Mouse (Mus musculus) neural tube, embryonic 13.5 days (tissue): ENCODE results near the gene 1700066M21Rik. TPM values are rescaled to one million over a fixed set of nuclear protein-coding genes. Genes with fewer than 3 reads are reported as not detected.

ENCODE experiments used
- ATAC-seq: fragments of 200-750 bp; cut with Nextera tagmentation; 2 replicates; pipeline ENCODE4 v1.8.0; 2017; ENCODE audit warnings: low read depth, mild to moderate bottlenecking, moderate TSS enrichment, moderate library complexity
- H3K27ac ChIP-seq: fragments of 300-500 bp; sonication (generic); replicated peaks from 2 replicates; pipeline ENCODE4 v1.5.1; 2015; ENCODE audit warnings: moderate library complexity, mild to moderate bottlenecking, inconsistent platforms
- H3K27me3 ChIP-seq: fragments of 300-500 bp; sonication (generic); 2 replicates; pipeline ENCODE4 v1.6.1; 2015; ENCODE audit warnings: mild to moderate bottlenecking, inconsistent platforms
- H3K36me3 ChIP-seq: fragments of 300-500 bp; sonication (generic); 2 replicates; pipeline ENCODE4 v1.6.1; 2015; ENCODE audit warnings: mild to moderate bottlenecking, inconsistent platforms
- H3K4me1 ChIP-seq: fragments of 300-500 bp; sonication (generic); replicated peaks from 2 replicates; pipeline ENCODE4 v1.6.1; 2015; ENCODE audit warnings: inconsistent platforms
- H3K4me2 ChIP-seq: fragments of 300-500 bp; sonication (generic); 2 replicates; pipeline ENCODE4 v1.6.1; 2015; ENCODE audit warnings: inconsistent platforms, mild to moderate bottlenecking, moderate library complexity
- H3K4me3 ChIP-seq: fragments of 300-500 bp; sonication (generic); 2 replicates; pipeline ENCODE4 v1.5.1; 2015; ENCODE audit warnings: mild to moderate bottlenecking, inconsistent platforms
- H3K9ac ChIP-seq: fragments of 300-500 bp; sonication (generic); 2 replicates; pipeline ENCODE4 v1.6.1; 2015; ENCODE audit warnings: moderate library complexity, mild to moderate bottlenecking, inconsistent platforms
- H3K9me3 ChIP-seq: fragments of 300-500 bp; sonication (generic); 2 replicates; pipeline ENCODE4 v1.6.1; 2016; ENCODE audit warnings: inconsistent platforms
- WGBS: fragments of 180-500 bp; shearing (Covaris S2); methylation state at CpG from one replicate; pipeline ENCODE4 v1.1.7; 2015; 5-methylcytosine and 5-hydroxymethylcytosine counted together
- polyA plus RNA-seq: library from polyadenylated mRNA; unstranded; fragments of >200 nt; fragmentation: Nextera tagmentation; extraction: Ambion mirVana; gene quantifications from 2 replicates; pipeline ENCODE4 v1.2.1, GENCODE M21; 2015

Gene 1700066M21Rik
- polyA plus RNA-seq, 1 experiment from 2014 or later: 16.1 TPM

GRCm38 (mm10) chr1:57367446-57367845 lies 10.0 kb upstream of the 1700066M21Rik start:
- Histone ChIP-seq H3K4me1 (no peaks in the 10 kb centered on the region), H3K4me3 (no peak overlapping the region), H3K27ac (no peak overlapping the region), H3K27me3 (no peaks in the 10 kb centered on the region), H3K4me2 (no peak overlapping the region), H3K9ac (no peak overlapping the region), H3K36me3 (no peaks in the 10 kb centered on the region), H3K9me3 (no peaks in the 10 kb centered on the region)
- no peak for ATAC-seq
- WGBS: 95% methylated on average over 3 of the region's 3 CpGs

- Histone ChIP-seq H3K4me2 (no peak overlapping the region), H3K9me3 (no peaks in the 10 kb centered on the region), H3K27ac (no peak overlapping the region), H3K27me3 (no peaks in the 10 kb centered on the region), H3K4me3 (no peak overlapping the region), H3K9ac (no peak overlapping the region), H3K4me1 (no peaks in the 10 kb centered on the region), H3K36me3 (no peaks in the 10 kb centered on the region)
- no peak for ATAC-seq
- 87% methylated on average over 4 of the region's 4 CpGs for WGBS
Observed at GRCm38 (mm10) chr1:57369111-57369510, 8.3 kb upstream of the 1700066M21Rik start.

- no peak overlapping the region for H3K9ac ChIP-seq
- H3K4me2 ChIP-seq: no peak overlapping the region
- WGBS: 76% methylated on average over 4 of the region's 4 CpGs
- ATAC-seq: no peak
- H3K4me1 ChIP-seq: no peaks in the 10 kb centered on the region
- H3K27me3 ChIP-seq: no peaks in the 10 kb centered on the region
- no peaks in the 10 kb centered on the region for H3K9me3 ChIP-seq
- H3K4me3 ChIP-seq: no peak overlapping the region
- no peak overlapping the region for H3K27ac ChIP-seq
- no peaks in the 10 kb centered on the region for H3K36me3 ChIP-seq
Observed at GRCm38 (mm10) chr1:57370451-57370850, 7.0 kb upstream of the 1700066M21Rik start.

- no peaks in the 10 kb centered on the region for H3K27me3 ChIP-seq
- no peaks in the 10 kb centered on the region for H3K36me3 ChIP-seq
- no peaks in the 10 kb centered on the region for H3K9me3 ChIP-seq
- ATAC-seq: no peak
- peaks cover 18% of the 10 kb centered on the region for H3K4me1 ChIP-seq
- H3K4me2 ChIP-seq: no peak overlapping the region
- no peak overlapping the region for H3K9ac ChIP-seq
- no peak overlapping the region for H3K4me3 ChIP-seq
- 97% methylated on average over 2 of the region's 2 CpGs for WGBS
- H3K27ac ChIP-seq: no peak overlapping the region
Observed at GRCm38 (mm10) chr1:57375276-57375675, 2.1 kb upstream of the 1700066M21Rik start.

GRCm38 (mm10) chr1:57376806-57377205 lies 614 bp upstream of the 1700066M21Rik start:
- H3K27me3 ChIP-seq: no peaks in the 10 kb centered on the region
- H3K4me3 ChIP-seq: peak overlapping the region; percentile 95; the same call in 1 of the 2 replicates
- H3K4me1 ChIP-seq: peaks cover 18% of the 10 kb centered on the region
- no peaks in the 10 kb centered on the region for H3K36me3 ChIP-seq
- H3K4me2 ChIP-seq: peak overlapping the region; percentile 91
- no peaks in the 10 kb centered on the region for H3K9me3 ChIP-seq
- no peak for ATAC-seq
- no peak overlapping the region for H3K27ac ChIP-seq
- H3K9ac ChIP-seq: 0 out of 2 replicates have a peak overlapping the region, but pooled peaks have one; percentile 97
- WGBS: 68% methylated on average over 6 of the region's 6 CpGs

- Histone ChIP-seq H3K9ac (no peak overlapping the region), H3K27me3 (no peaks in the 10 kb centered on the region), H3K4me3 (no peak overlapping the region), H3K9me3 (no peaks in the 10 kb centered on the region), H3K27ac (no peak overlapping the region), H3K4me1 (peaks cover 4% of the 10 kb centered on the region; the same call in 1 of the 2 replicates), H3K4me2 (no peak overlapping the region), H3K36me3 (peaks cover 11% of the 10 kb centered on the region; the same call in 1 of the 2 replicates)
- ATAC-seq: no peak
Observed at GRCm38 (mm10) chr1:57386519-57386918, 9.1 kb downstream of the 1700066M21Rik start.

- no peaks in the 10 kb centered on the region for H3K9me3 ChIP-seq
- H3K4me1 ChIP-seq: peaks cover 4% of the 10 kb centered on the region; the same call in 1 of the 2 replicates
- H3K4me2 ChIP-seq: no peak overlapping the region
- 0 out of 2 replicates have a peak overlapping the region, but pooled peaks have one; percentile 29 for H3K27ac ChIP-seq
- peak; percentile 96 for ATAC-seq
- 38% methylated on average over 2 of the region's 2 CpGs for WGBS
- no peaks in the 10 kb centered on the region for H3K27me3 ChIP-seq
- H3K4me3 ChIP-seq: no peak overlapping the region
- H3K9ac ChIP-seq: no peak overlapping the region
- H3K36me3 ChIP-seq: peaks cover 16% of the 10 kb centered on the region; the same call in 1 of the 2 replicates
Observed at GRCm38 (mm10) chr1:57387876-57388275, 10.5 kb downstream of the 1700066M21Rik start.

GRCm38 (mm10) chr1:57388402-57389155 lies 11.2 kb downstream of the 1700066M21Rik start:
- H3K4me1 ChIP-seq: peaks cover 4% of the 10 kb centered on the region; the same call in 1 of the 2 replicates
- H3K4me2 ChIP-seq: no peak overlapping the region
- WGBS: 86% methylated on average over 8 of the region's 8 CpGs
- peak; percentile 80; the same call in 1 of the 2 replicates for ATAC-seq
- H3K9ac ChIP-seq: no peak overlapping the region
- no peaks in the 10 kb centered on the region for H3K9me3 ChIP-seq
- no peak overlapping the region for H3K4me3 ChIP-seq
- H3K27me3 ChIP-seq: no peaks in the 10 kb centered on the region
- no peak overlapping the region for H3K27ac ChIP-seq
- H3K36me3 ChIP-seq: peaks cover 20% of the 10 kb centered on the region; the same call in 1 of the 2 replicates

GRCm38 (mm10) chr1:57390993-57391790 lies 13.8 kb downstream of the 1700066M21Rik start:
- H3K9me3 ChIP-seq: no peaks in the 10 kb centered on the region
- no peak overlapping the region for H3K4me2 ChIP-seq
- no peak for ATAC-seq
- H3K4me3 ChIP-seq: no peak overlapping the region
- peaks cover 4% of the 10 kb centered on the region; the same call in 1 of the 2 replicates for H3K4me1 ChIP-seq
- no peak overlapping the region for H3K9ac ChIP-seq
- peaks cover 28% of the 10 kb centered on the region for H3K36me3 ChIP-seq
- 90% methylated on average over 4 of the region's 4 CpGs for WGBS
- no peaks in the 10 kb centered on the region for H3K27me3 ChIP-seq
- H3K27ac ChIP-seq: no peak overlapping the region

GRCm38 (mm10) chr1:57392417-57392816 lies 15.0 kb downstream of the 1700066M21Rik start:
- Histone ChIP-seq H3K9me3 (no peaks in the 10 kb centered on the region), H3K4me1 (peaks cover 4% of the 10 kb centered on the region; the same call in 1 of the 2 replicates), H3K27ac (no peak overlapping the region), H3K36me3 (peaks cover 36% of the 10 kb centered on the region), H3K9ac (no peak overlapping the region), H3K4me3 (no peak overlapping the region), H3K27me3 (no peaks in the 10 kb centered on the region), H3K4me2 (no peak overlapping the region)
- WGBS: 84% methylated on average over 4 of the region's 4 CpGs
- no peak for ATAC-seq

GRCm38 (mm10) chr1:57394051-57394450 lies 16.6 kb downstream of the 1700066M21Rik start:
- Histone ChIP-seq H3K36me3 (peaks cover 36% of the 10 kb centered on the region), H3K9ac (no peak overlapping the region), H3K4me3 (no peak overlapping the region), H3K27me3 (no peaks in the 10 kb centered on the region), H3K4me1 (no peaks in the 10 kb centered on the region), H3K27ac (no peak overlapping the region), H3K9me3 (no peaks in the 10 kb centered on the region), H3K4me2 (no peak overlapping the region)
- 69% methylated on average over 3 of the region's 3 CpGs for WGBS
- no peak for ATAC-seq

GRCm38 (mm10) chr1:57400321-57400720 lies 22.9 kb downstream of the 1700066M21Rik start:
- Histone ChIP-seq H3K9ac (no peak overlapping the region), H3K27me3 (no peaks in the 10 kb centered on the region), H3K36me3 (peaks cover 36% of the 10 kb centered on the region), H3K9me3 (no peaks in the 10 kb centered on the region), H3K4me2 (no peak overlapping the region), H3K27ac (no peak overlapping the region), H3K4me3 (no peak overlapping the region), H3K4me1 (peaks cover 3% of the 10 kb centered on the region)
- ATAC-seq: no peak
- WGBS: 88% methylated on average over 2 of the region's 2 CpGs
